Mouse (Mus musculus) C2C12 (cell line): ENCODE results near the gene Flot1.

Experiments
- CTCF ChIP-seq: IDR thresholded peaks from one replicate; pipeline ENCODE4 v1.5.1; 2011; ENCODE audit not compliant: control insufficient read depth, insufficient read depth, insufficient read length
- MAX ChIP-seq: IDR thresholded peaks from one replicate; pipeline ENCODE4 v1.6.1; 2011; ENCODE audit warnings: mild to moderate bottlenecking, control low read depth
- USF1 ChIP-seq: IDR thresholded peaks from one replicate; pipeline ENCODE4 v1.6.1; 2011; ENCODE audit warnings: low read depth, mild to moderate bottlenecking, control low read depth, moderate library complexity

DNA sequence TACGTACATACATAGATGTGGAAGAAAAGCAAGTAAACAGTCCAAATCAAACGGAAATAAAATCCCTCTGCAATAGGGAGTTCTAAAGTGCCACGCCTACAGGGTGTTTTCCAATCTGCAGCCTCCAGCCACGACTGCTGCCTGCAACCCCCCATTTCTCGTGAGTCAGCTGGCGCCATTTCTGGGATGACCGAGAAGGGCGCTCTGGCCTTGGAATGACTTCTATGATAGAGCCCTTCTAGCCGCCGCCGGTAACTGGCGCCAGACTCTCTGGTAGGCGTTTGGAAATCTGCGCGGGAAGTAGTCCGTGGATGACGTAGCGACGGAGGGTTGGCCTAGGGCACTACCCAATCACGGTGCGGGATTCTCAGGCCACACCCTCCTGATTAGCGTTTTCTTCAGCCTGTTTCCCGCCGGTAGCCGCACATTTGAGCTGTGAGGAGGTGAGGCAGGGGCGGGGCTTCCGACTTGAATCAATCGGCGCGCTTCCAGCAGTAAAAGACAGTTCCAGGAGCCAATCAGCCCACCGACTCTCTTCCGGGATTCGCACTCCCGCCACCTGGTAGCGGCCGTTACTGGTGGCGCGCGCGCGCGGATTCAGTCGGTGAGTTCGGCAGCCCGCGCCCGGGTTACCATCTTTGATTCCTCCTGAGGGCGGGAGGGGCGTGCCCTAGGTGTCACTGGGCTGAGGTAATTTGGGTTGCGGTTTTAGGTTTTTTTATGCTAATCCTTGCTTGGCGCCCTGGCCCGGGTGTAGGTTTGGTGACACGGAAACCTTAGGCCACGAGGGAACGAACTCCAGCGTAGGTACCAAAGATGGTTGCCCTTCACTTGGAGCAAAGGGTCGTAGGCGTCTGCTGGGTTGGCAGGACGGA lies 18.3 kb downstream of the Flot1 start, which contains the start of gene Mdc1:
- TF ChIP-seq CTCF (no peak), USF1 (no peak), MAX (peak; percentile 52)
